Mouse (Mus musculus) megakaryocyte, embryonic 14.5 days (primary cell): Measurements from ENCODE around the gene Osgep.

ENCODE experiments used
- FLI1 ChIP-seq: IDR thresholded peaks from 2 replicates; pipeline ENCODE4 v1.6.1; 2012; ENCODE audit warnings: low read length, inconsistent platforms, mixed read lengths
- GATA1 ChIP-seq: IDR thresholded peaks from 3 replicates; pipeline ENCODE4 v1.6.1; 2012; ENCODE audit warnings: mixed read lengths, low read length, inconsistent platforms, borderline replicate concordance

- TF ChIP-seq FLI1 (no peak), GATA1 (no peak)
Observed at GRCm38 (mm10) chr14:50897374-50897765, 27.3 kb downstream of the Osgep start, which contains the start of gene Klhl33.
